Mouse (Mus musculus): ENCODE results near the gene Cps1. TPM values are rescaled to one million over a fixed set of nuclear protein-coding genes. Genes with fewer than 3 reads are reported as not detected.

Cps1 gene
- polyA plus RNA-seq, 1 experiment: 0.01 TPM

DNA sequence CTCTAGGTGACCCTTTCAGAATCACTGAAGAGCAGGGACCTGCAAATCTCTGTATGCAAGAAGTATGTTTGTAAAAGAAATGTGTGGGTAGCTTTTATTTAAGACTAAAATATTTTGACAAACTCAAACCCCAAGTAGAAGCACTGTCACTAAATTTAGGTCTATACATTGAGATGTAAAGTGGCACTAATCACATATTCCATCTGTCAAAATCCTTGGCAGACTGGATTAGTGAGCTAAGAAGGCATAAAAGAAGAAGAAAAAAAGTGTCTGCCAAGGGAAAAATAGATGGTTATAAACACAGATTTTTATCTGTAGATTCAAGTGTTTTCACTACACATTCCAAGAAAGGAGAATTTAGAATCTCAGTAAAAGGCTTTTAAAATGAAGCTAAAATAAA is 145.6 kb downstream of the Cps1 start:
- H3K9me3 ChIP-seq (ENCODE audit: control insufficient read depth, low read length): no peaks in the 10 kb centered on the region
- no peaks in the 10 kb centered on the region for H3K4me1 ChIP-seq (ENCODE audit: control insufficient read depth)
- H3K36me3 ChIP-seq (ENCODE audit: control insufficient read depth): no peaks in the 10 kb centered on the region
- no peak for TF ChIP-seq GATA1 (IDR thresholded peaks at IDR 0.05; ENCODE audit: low read length)
- no peak for TF ChIP-seq TAL1 (IDR thresholded peaks at IDR 0.05; ENCODE audit: low read length)
- H3K27me3 ChIP-seq (ENCODE audit: control insufficient read depth): no peaks in the 10 kb centered on the region
- H3K4me3 ChIP-seq (replicated peaks): no peak overlapping the region

DNA sequence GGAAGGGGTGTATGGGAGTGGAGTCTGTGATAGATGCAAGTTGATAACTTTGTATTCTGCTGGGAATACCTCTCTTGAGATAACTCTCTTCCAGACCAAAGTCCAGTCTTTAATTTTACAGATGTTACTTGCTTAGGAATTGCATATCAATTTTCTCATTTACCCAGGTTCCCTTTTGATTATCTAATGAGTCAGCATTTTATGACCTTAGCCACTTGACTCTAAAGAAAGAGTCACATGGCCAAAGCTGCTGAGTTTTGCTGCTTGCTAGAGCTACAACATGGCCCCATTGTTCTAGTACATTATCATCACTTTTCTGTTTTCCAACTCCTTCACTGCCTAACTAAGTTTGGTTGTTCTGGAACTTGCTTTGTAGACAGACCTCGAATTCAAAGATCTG is 153.4 kb downstream of the Cps1 start:
- H3K36me3 ChIP-seq (ENCODE audit: control insufficient read depth): no peaks in the 10 kb centered on the region
- TF ChIP-seq TAL1 (IDR thresholded peaks at IDR 0.05; ENCODE audit: low read length) (no peak), GATA1 (IDR thresholded peaks at IDR 0.05; ENCODE audit: low read length) (no peak)
- H3K27me3 ChIP-seq (ENCODE audit: control insufficient read depth): no peaks in the 10 kb centered on the region
- no peaks in the 10 kb centered on the region for H3K9me3 ChIP-seq (ENCODE audit: control insufficient read depth, low read length)
- no peaks in the 10 kb centered on the region for H3K4me1 ChIP-seq (ENCODE audit: control insufficient read depth)
- no peak overlapping the region for H3K4me3 ChIP-seq (replicated peaks)

Other genes starting within 250 kb of the Cps1 start
- not detected in 2 replicates for gene Myl1, start 177.6 kb upstream of the Cps1 start, polyA plus RNA-seq (2012)
- gene Lancl1, start 84.2 kb upstream of the Cps1 start, polyA plus RNA-seq (2012): 0.55 and 0.72 TPM in 2 replicates